20 mouse cellular contexts compared by ENCODE assay signal in the genomic region with DNA sequence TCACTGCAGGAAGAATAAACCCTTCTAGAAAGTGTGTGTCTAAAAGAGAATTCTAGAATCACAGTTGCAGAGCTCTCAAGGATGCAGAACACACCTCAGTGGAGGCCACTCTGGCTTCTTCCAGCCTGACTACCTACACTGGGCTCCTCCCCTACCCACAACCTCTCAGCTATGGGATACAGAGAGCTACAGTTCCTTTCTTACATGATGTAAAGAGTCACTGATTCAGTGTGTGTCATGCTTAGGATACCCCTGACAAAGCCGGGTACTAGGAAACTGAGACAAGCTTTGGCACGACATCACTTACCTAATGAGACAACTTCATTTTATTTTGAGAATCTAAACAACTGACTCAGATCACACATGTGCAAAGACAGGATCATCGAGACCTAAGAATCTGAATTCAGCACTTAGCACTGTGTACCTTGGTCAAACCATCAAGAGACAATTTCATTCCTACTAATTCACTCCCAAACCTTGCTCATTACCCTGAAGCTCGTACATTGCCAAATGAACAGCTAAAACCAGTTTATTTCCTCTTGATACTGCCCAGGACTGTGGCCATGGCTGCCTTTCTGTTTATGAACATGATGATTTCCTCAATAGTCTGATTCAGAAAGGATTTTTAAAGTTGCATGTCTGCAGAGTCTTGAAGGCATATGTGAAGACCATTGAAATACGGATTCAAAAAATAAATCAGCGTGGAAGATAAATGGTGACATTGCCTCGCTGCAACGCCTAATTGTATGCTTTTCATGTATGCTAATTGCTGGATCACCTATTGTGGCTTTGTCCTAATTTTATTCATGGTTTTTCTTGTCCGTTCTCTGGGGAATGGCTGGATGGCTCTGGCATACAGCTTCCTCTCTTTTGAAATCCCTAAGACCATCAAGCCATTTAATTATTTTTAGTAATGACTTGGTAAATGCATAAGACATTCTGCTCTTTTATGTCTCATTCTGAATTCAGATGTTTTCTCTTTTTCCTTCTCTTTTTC. TPM values are rescaled to one million over a fixed set of nuclear protein-coding genes. Genes with fewer than 3 reads are reported as not detected.
DNase-seq lines count a peak whose midpoint lies in the region; ATAC-seq lines count a peak whose summit lies in the region.
"Had no signal": no experiment of that assay in that cellular context is flagged by ENCODE, and none has a peak within 500 bp of the region (broad histone marks: within the 10 kb centered on the region; RNA-seq: fewer than 3 reads in every experiment).

No protein-coding gene starts in this region.

- ATAC-seq in forebrain, embryonic 14.5 days: peak; percentile 60; the same call in 1 of the 2 replicates
- peak; percentile 61 for ATAC-seq in hindbrain, embryonic 16.5 days
- ATAC-seq: CD4-positive, CD25-positive, alpha-beta regulatory T cell, adult 4 months had no signal

- H3K4me2 ChIP-seq in forebrain, embryonic 14.5 days (ENCODE audit: low read length): no peak overlapping the region; the same call in 1 of the 2 replicates
- no peak overlapping the region for H3K4me2 ChIP-seq in hindbrain, embryonic 16.5 days (ENCODE audit: low read length)
- H3K4me2 ChIP-seq: limb, embryonic 15.5 days had no signal

- 19% methylated on average over 9 of the region's 9 CpGs for whole genome bisulfite sequencing in forebrain, embryonic 14.5 days
- whole genome bisulfite sequencing in hindbrain, embryonic 16.5 days: 33% methylated on average over 9 of the region's 9 CpGs

- no peak overlapping the region for H3K4me3 ChIP-seq in forebrain, embryonic 14.5 days (ENCODE audit: low read depth, low read length)
- H3K4me3 ChIP-seq in hindbrain, embryonic 16.5 days (ENCODE audit: low read length): no peak overlapping the region
- H3K4me3 ChIP-seq: erythroblast, embryonic 14.5 days; limb, embryonic 15.5 days; myocyte had no signal

- DNase-seq in retina, postnatal 1 day: peak; percentile 41
- no peak for DNase-seq in retina, embryonic 14.5 days (ENCODE audit: low spot score)
- DNase-seq in forebrain, embryonic 14.5 days (ENCODE audit: low spot score): peak; percentile 52
- no peak for DNase-seq in kidney, postnatal 25 days
- DNase-seq in lung, postnatal 10 days: no peak
- no peak for DNase-seq in testis, postnatal 14 days (ENCODE audit: low spot score)
- DNase-seq: adrenal gland, adult 8-10 months; cerebellum, adult 2 months; heart, adult 18-20 months; lung, adult 18-20 months; right cerebral cortex, postnatal 4 days had no signal

- H3K27me3 ChIP-seq in forebrain, embryonic 14.5 days (replicated peaks; ENCODE audit: control insufficient read depth, insufficient read depth, low read length): no peaks in the 10 kb centered on the region
- no peaks in the 10 kb centered on the region for H3K27me3 ChIP-seq in hindbrain, embryonic 16.5 days (replicated peaks; ENCODE audit: control insufficient read depth, insufficient read depth, low read length)
- H3K27me3 ChIP-seq: limb, embryonic 15.5 days had no signal

- H3K4me1 ChIP-seq in forebrain, embryonic 14.5 days (ENCODE audit: control insufficient read depth, insufficient read depth, low read length): peaks cover 8% of the 10 kb centered on the region
- no peaks in the 10 kb centered on the region; the same call in 1 of the 2 replicates for H3K4me1 ChIP-seq in hindbrain, embryonic 16.5 days (ENCODE audit: control insufficient read depth, insufficient read depth, low read depth, low read length)
- H3K4me1 ChIP-seq: limb, embryonic 15.5 days had no signal

- no peaks in the 10 kb centered on the region for H3K36me3 ChIP-seq in forebrain, embryonic 14.5 days (ENCODE audit: control insufficient read depth, insufficient read depth, low read length)
- H3K36me3 ChIP-seq in hindbrain, embryonic 16.5 days (ENCODE audit: control insufficient read depth, insufficient read depth, low read length): no peaks in the 10 kb centered on the region
- H3K36me3 ChIP-seq: limb, embryonic 15.5 days had no signal

- H3K9ac ChIP-seq in forebrain, embryonic 14.5 days (ENCODE audit: low read length): no peak overlapping the region
- H3K9ac ChIP-seq in hindbrain, embryonic 16.5 days (ENCODE audit: low read depth, low read length): no peak overlapping the region
- H3K9ac ChIP-seq: limb, embryonic 15.5 days had no signal

- no peaks in the 10 kb centered on the region for H3K9me3 ChIP-seq in forebrain, embryonic 14.5 days (replicated peaks; ENCODE audit: control insufficient read depth, low read length)
- H3K9me3 ChIP-seq in hindbrain, embryonic 16.5 days (ENCODE audit: control insufficient read depth, low read length): no peaks in the 10 kb centered on the region
- H3K9me3 ChIP-seq: limb, embryonic 15.5 days had no signal

- no peak overlapping the region for H3K27ac ChIP-seq in forebrain, embryonic 14.5 days (ENCODE audit: low read depth, low read length)
- no peak overlapping the region for H3K27ac ChIP-seq in hindbrain, embryonic 16.5 days (ENCODE audit: low read depth, low read length)
- H3K27ac ChIP-seq: limb, embryonic 15.5 days; macrophage had no signal

RNA-seq across cellular contexts. Expression of gene Tas2r134, which starts 43.0 kb away (rescaled TPM):
- not detected in 2 replicates for polyA plus RNA-seq in forebrain, embryonic 14.5 days (2014; fragmentation: Nextera tagmentation; extraction: Ambion mirVana)
- not detected in 2 replicates for polyA plus RNA-seq in hindbrain, embryonic 16.5 days (2015; fragmentation: Nextera tagmentation; extraction: Ambion mirVana)
- polyA plus RNA-seq: CD4-positive, CD25-positive, alpha-beta regulatory T cell, adult 4 months; cerebellum, adult 2 months; erythroblast, embryonic 14.5 days; heart, embryonic 16.5 days; kidney, embryonic 16.5 days; limb, embryonic 15.5 days; macrophage; myocyte; stomach, embryonic 14.5 days had no signal

Comparison
In these comparisons a context has a peak if more than half of its experiments do, and no peak if none do; other contexts are left out.
1. DNase-seq: peak in retina, postnatal 1 day (single experiment) and forebrain, embryonic 14.5 days (single experiment); none in retina, embryonic 14.5 days (single experiment), kidney, postnatal 25 days (0 of 2), lung, postnatal 10 days (single experiment) and testis, postnatal 14 days (single experiment).